Mouse (Mus musculus) kidney, adult 8-10 months (tissue): ENCODE measurements around the gene Ssxb1.
"Not testable (repeated sequence)": the region's sequence is repeated elsewhere in the genome, so short reads cannot be mapped to it uniquely, and the experiment has no call there.

Source experiments
- DNase-seq, 2 experiments: peaks; one replicate each; pipeline ENCODE4 v3.0.0; 2022

Gene Ssxb1

DNA sequence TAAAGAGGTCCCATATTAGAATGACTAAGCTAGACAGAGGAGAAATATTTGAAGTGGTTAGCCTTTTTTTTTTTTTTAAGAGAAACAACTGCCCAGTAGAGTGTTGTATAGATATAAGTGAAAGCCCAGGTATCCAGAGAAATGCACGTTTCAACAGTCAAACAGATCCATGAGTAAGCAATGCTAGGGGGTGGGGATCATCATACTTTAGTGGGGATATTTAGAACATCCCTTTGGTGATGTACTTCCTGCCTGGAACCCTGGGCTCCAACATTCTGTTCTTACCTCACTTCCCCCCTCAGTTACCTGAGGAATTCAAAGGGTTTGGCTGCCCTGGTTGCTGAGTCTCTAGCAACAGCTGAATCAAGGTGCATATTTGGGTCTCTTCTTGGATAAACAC, at the start of gene Ssxb1:
Ssxb1 (plus strand) TSS at position 301 of the 400 bp plus-strand sequence.
- DNase-seq, result not testable (repeated sequence)

DNA sequence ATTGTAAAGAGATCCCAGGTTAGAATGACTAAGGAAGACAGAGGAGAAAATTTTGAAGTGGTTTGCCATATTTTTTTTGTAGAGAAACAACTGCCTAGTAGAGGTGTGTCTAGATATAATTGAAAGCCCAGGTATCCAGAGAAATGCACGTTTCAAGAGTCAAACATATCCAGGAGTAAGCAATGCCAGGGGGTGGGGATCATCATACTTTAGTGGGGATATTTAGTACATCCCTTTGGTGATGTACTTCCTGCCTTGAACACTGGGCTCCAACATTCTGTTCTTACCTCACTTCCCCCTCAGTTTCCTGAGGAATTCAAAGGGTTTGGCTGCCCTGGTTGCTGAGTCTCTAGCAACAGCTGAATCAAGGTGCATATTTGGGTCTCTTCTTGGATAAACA, 46.4 kb upstream of the Ssxb1 start, which contains the start of gene Ssxb9:
Ssxb9 (plus strand) TSS at position 301 of the 400 bp plus-strand sequence.
- DNase-seq, result not testable (repeated sequence)

DNA sequence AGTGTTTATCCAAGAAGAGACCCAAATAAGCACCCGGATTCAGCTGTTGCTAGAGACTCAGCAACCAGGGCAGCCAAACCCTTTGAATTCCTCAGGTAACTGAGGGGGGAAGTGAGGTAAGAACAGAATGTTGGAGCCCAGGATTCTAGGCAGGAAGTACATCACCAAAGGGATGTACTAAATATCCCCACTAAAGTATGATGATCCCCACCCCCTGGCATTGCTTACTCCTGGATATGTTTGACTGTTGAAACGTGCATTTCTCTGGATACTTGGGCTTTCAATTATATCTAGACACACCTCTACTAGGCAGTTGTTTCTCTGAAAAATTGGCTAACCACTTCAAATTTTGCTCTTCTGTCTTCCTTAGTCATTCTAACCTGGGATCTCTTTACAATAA, 48.5 kb downstream of the Ssxb1 start, which contains the start of gene Ssxb2:
Ssxb2 (minus strand) TSS at position 101 of the 400 bp plus-strand sequence.
- DNase-seq, result not testable (repeated sequence)
